Mouse (Mus musculus): Measurements from ENCODE around the gene Tmtc4. TPM values are rescaled to one million over a fixed set of nuclear protein-coding genes. Genes with fewer than 3 reads are reported as not detected.
A peak's percentile ranks its signal among the peaks of the same experiment; 100 is the strongest.

Gene Tmtc4
- total RNA-seq, 1 experiment from 2014 or later = 23.0 TPM

DNA sequence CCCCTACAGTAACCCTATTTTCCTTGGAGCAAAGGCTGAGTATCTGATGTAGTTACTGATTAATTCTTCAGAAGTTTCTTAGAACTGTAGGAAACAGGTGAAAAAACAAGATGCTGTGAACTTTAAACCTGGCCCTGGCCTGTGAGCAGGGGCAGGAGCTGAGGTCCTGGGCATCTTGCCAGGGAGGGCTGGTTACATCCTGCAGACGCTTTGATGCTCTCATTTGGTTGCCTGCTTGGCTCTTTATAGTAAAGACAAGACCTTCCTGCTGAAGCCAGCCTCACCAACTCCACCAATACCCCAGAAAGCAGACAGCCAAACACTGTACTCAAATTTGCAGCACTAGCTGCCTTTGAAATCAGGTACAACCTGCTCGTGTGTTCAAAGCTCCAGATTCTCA is 81.7 kb downstream of the Tmtc4 start:
- DNase-seq = peak; percentile 62

DNA sequence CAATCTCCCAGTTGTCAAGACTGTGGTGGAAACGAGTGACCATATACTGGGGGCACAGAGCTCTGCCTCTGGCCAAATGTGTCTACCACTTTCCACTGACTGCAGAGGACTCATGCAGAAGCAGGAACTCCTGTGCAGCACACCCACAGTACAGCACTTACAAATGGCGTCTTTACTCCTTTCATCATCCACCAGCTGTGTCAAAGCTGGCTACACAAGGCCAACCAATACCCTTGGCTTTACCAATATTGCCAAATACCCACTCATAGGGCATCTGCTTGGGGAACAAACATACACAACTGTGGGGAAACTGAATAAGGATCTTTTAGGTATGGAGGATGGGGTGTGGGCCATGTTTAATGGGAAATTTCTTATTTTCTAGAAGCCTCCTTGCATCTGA is 82.1 kb downstream of the Tmtc4 start:
- DNase-seq = no peak

DNA sequence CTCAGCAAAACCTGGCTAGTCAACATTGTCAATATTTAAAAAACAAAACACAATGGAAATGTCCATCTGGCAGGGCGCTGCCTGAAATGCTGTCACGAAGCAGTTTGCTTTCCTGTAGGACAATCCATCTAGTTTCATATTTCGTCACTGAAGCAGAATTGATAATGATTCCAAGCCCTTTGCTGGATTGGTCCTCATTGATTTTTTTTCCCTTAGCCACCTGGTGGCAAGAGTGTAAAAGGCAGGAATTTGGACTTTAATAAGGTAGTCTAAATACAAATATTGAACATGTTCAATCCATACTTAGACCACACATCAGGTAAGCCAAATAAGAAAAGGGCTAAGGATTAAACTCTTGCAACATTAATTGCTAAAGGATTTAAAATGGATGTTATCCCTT is 82.7 kb downstream of the Tmtc4 start:
- DNase-seq = no peak

DNA sequence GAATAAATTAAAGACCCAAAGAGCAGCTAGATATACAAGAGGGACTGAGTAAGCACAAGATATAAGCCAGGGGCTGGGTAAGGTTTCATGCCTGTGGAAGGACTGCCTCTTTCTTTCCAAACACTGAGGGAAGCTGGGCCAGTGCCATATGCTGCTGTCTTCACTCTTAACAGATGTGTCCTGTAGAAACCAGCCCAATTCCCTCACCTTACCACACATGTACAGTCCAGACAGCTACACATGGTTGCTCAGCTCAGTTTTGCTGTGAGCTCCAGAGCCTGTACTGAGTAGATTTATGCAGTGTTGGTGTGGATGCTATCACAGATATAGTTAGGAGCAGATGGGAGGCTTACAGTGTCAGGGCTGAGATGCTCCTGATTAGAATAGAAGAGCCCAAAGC is 83.2 kb downstream of the Tmtc4 start:
- DNase-seq = no peak

DNA sequence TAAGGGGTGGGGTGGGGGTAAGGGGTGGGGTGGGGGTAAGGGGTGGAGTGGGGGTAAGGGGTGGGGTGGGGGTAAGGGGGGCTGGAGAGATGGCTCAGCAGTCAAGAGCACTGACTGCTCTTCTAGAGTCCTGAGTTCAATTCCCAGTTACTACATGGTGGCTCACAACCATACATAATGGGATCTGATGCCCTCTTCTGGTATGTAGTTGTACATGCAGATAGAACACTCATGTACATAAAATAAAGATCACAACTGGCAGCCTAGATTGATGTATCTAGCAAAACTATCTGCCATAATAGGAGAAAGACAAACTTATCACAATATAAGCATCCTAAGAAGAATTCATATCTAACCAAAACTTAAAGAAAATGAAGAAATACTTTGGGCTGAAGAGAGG is 85.3 kb downstream of the Tmtc4 start:
- DNase-seq = no peak

DNA sequence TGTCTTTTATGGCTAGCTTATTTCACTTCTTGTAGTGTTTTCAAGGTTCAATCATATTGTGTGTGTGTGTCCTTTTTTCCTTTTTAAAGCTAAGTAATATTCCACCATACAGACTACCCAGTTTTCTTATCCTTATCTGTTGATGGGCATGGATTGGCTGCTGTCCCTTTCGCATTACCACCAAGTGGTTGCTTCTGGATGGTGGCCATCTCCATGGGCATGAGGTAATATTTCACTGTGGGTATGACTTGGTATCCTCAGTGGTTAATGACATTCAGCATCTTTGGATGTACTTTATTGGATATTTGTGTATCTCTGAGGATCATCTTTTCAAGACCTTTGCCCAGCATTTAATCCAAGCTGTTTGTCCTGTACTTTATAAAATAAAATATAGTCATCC is 87.7 kb downstream of the Tmtc4 start:
- no peak for DNase-seq

DNA sequence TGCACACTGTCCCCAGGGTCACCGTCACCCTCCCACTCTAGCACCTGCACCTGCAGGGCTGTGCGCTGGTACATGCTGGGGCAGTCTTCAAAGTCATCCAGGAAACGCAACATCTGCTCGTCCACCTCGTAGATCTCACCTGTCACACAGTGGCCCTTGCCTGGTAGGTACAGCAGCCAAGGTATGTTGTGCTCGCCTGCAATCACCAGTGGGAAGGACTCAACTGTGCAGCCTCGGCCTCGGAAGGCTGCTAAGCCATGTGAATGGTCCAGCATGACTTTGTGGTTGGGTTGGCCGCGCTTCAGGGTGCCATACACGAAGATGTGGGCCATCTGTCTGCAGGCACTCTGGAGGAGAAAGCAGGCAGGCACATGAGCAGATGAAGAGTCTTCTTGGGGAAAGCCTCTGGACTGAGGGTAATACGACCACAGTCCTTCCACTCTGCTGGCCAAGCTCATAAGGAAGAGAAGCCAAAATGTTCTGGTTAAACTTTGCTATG is 92.3 kb downstream of the Tmtc4 start:
- DNase-seq = no peak

DNA sequence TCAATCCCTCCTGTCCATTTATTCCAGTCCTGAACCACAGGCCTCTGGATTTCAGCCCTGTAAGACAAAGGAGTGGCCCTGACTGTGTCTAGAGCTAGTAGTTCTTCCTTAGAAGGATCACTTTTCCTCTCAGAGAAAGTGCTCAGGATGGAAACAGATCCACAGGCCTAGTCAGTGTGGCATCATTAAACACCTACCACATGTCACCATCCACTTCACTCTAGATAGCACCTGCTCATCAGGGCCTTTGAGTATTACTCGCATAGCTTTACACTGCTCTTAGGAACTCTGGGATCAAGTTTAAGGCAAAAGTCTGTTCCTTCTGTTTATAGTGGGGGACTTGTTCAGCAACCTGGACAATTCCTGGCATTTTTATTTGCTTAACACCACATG is 95.4 kb downstream of the Tmtc4 start:
- no peak for DNase-seq

DNA sequence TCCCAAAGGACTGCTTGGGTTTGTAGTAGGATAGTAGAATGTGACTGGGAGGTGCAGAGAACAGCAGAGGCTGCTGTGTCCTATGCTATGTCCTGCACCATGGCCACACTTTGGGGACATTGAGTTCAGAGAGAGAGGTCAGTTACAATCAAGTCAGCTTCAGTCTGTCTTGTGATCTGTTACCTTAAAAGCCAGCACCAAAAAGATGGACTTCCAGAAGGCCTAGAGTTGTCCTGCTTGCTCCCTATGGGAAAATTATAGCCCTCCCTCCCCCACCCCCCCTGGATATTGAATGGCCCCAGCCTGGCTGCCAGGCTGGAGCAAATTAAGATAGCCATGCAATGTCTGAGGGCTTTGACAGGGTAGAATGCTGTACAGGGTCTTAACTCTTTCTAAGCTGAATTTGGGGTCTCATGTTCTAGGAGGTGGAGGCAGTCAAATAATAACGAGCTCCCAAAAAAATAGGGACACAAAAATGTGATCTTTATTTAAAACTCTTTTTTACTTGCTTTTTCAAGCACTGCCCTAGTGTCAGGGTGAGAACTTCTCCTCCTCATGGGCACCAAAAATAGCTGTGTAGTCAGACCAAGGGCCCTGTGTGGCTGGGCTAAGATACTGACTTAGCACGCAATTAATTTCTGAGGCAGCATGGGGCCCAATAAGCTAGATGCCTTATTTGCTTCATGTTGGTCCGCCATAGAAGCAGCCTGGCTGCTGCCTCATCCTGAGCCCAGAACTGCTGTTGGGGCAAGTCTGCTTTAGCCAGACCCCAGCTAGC is 95.9 kb downstream of the Tmtc4 start:
- no peak for DNase-seq

DNA sequence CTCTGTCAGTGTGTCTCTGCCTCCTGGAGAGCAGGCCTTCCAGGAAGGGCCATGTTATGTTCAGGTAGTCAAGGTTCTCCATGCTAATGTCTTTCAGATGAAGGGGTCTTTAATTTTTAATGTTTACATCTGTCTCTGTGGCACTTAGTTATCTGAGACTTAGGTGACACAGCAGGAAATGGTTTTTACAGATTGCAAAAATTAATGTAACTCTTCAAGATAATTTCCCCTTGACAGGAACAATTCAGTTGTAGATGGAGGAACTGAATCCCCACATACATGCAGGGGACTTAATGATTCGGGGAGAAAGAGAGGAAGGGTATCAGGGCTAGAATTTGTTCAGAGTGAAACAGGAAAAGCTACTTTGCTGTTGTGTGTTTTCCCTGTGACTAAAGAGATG is 96.6 kb downstream of the Tmtc4 start:
- DNase-seq = no peak

DNA sequence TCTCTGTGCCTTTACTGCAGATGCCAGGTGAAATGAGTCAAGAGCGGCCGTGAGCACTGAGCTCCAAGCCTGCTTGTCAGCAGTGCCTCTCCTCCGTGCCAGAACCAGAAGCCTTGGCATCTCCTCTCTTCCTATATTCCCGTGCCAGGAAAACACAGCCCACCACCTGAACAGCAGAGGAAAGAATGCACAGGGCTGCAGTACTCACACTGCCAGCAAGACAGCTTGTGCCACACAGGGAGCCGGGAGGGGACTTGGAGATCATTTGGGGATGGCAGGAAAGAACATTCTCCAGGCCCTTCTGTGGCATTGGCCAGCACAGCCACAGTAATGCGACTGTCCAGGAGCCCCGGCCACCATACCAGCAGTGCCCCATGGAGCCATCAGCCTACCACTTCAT is 97.9 kb downstream of the Tmtc4 start:
- DNase-seq = no peak

DNA sequence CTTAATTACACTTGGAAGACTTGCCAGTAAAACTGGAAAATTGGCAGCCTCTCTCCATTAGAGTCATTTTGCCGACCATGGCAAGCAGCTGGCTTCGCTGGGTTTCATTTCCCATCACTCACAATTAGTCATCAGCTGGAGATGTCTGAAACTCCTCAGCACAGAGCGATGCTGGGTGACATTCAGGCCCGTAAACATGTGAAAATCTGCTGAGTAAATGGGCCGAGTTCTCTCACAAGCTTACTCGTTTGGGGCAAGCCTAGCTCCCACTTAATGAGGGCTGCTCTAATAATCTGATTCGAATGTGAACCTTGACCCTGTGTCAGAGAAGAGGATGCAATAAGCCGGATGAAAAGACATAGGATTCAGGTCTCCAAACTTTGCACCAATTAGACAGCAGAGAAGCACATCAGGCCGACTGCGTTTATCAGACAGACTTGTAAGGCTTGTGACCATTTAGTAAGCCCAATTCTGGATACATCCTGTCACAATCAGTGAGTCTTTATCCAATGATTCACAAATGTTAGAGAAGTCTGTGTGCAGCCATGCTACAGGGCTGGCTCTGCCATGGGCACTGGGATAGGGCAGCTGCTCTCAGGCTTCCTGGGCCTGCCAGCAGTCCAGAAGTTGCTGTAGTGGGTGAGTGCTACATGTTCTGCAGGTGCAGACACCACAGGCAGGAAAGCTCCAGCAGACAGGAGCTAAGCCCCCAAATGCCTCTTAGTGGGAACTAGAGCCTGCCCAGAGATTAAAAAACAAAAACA is 99.8 kb downstream of the Tmtc4 start:
- no peak for DNase-seq

DNA sequence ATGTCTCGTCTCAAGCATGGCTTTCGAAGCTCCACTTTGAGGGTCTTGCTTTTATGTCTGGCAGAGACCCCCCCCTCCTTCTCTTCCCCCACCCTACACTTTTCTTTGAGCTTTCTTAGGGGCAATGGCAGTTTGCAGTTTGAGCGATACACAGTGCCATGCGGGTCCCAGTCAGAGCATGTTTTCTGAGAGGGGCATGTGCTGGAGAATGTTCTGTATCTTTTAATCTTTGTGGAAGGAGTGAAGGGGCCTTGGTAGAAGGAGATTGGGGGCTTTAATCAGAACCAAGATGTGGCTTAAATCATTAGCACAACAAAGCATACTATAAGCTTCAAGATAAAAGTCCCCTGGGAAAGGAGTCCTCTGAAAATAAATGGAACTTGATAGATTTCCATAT is 100.4 kb downstream of the Tmtc4 start:
- no peak for DNase-seq

DNA sequence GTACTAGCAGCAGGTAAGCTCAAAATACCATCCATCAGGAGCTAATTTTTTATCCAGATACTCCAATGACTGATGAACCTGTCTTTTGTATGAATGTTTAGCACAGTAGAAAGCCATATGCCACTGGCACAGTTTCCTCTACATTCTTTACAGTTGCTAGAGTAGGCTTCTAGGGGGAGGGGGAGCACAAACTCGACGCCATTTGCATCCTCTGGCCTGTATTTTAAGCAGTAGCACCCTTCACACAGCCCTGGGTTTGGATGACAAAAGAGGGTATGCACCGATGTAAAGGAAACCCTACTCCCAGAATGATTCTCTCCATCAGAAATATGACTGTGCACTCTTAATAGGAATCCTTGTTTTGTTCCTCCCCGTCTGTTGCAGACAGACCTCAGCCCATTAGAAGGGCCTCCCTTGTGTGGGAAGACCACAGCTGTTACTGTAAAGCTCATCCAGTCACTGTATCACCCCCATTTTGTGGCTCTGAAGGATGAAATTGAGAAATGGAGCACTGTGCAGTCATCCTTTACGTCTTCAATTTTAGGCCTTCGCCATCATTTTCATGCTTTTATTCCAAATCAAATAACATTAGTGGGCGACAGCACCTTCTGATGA is 100.9 kb downstream of the Tmtc4 start:
- DNase-seq = no peak

DNA sequence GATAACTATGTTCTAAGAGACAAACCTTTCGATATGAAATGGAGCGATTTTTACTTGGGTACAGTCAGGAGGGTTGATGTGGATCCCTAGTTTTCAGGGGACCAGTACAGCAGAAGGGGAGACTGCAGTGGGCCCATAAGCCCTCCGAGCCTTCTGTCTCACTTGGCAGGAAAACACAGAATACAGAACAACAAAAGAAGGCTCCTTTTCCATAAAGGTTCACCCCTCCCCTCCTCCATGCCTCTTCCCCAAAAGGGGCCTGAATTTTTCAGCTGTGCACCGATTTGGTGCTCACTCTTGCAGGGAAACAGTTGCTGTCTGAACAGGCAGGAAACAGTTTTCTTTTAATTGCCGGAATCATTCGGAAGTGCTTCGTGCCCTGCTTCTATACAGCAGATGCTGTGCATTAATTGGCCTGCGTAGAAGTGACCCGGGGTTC is 101.6 kb downstream of the Tmtc4 start:
- no peak for DNase-seq

DNA sequence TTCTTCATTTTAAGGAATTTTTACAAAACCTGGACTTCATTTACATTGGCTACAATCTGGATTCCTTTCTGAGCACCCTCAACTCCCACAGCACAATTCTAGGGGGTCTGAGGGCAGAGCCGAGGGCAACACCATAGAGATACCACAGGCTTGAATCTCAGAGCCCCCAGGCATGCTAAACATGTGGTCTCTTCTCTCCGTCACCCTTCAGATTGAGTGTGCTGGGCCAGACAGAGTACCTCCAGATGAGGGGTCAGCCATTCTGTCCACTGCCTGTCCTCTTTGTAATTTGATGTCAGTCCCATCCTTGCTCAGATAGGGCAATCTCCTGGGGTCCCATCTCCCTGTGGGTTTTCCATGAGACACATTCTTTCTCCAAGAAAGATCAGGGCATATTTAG is 102.1 kb downstream of the Tmtc4 start:
- no peak for DNase-seq

DNA sequence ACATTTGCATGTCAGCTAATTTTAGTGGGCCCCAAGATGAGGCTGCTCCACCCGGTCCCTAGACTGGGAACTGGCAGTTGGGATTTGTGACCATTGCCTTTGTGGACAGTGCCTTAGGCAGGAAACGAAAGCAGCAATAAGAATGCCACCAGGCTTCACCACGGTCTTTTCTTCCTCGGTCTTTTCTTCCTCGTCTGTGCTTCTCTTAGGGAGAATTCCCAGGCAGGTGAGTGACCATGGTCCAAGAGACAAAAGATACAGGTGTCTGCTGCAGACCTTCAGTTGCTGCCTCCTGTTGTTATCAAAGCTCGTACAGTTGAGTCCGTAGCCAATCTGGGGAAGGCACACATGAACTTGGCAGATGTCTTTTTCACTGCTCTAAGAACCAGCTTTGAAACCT is 103.5 kb downstream of the Tmtc4 start:
- DNase-seq = no peak

DNA sequence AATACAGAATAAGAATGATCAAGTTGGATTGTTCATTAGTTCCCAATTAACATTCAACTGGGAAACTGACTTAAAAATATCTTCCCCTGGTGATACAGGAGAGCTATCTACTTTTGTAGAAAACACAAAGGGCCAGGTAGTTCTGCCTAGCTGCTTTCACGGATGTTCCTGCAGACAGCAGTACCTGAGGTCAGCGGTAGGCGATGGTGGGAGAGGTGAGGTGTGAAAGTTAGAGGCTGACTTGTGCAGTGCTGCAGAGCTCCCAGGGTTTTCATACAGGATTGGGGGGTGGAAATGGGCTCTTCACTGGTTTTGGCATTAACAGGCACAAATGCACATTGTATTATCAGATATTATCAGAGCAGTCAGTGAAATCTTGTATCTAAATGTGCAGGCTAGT is 106.0 kb downstream of the Tmtc4 start:
- DNase-seq = no peak

DNA sequence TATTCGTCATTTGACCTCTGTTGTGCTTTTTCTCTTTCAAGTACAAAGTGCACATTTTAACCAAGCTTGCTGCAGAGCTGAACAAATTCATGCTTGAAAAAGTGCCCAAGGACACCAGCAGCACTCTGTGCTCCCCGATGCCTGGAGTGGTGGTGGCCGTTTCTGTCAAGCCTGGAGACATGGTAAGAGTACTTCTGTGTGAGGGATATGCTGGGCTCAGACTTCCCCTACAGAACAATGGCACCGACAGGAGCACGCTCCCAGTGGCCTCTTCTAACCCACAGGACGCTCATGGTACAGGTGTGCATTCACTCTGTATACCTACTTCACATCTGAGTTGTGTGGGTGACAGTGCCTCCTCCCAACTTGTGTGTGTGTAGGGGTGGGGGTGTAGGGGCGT is 107.1 kb downstream of the Tmtc4 start:
- DNase-seq = peak; percentile 29

DNA sequence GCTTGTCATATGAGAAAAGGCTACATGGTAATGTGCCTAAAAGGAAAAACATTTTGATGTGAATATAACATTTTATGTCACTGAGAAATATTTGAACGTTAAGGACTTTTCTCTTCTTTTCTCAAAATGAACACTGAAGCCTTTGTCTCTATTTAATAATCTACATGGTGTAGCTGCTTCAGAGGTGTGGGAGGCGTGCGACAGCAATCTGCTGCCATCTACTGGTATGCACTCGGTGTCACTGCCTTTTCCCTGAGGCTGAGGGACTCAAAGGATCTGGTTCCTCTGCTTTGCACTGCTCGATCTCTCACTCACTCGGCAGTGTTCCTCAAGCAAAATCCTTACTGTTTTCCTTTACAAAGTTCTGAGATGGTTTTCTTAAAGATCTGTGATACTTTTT is 107.7 kb downstream of the Tmtc4 start:
- DNase-seq = peak; percentile 83

DNA sequence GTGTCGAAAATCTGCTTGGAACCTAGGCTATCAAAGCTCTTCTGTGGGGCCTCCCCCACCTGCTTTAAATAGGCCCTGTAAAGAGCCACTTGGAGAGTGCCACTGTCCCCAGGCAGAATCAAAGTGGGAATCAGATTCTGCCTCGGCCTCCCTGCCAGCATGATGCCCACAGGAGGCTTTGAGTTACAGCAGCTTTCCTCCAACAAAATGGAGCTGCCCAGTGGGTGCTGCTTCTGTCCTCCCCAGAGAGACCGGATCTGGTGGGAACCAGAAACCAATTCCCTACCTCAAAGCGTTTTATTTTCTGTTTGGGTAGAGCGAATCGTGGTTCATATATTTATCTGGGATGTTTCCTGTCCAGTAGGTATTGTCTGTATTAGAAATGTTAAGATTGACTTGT is 108.2 kb downstream of the Tmtc4 start:
- no peak for DNase-seq

DNA sequence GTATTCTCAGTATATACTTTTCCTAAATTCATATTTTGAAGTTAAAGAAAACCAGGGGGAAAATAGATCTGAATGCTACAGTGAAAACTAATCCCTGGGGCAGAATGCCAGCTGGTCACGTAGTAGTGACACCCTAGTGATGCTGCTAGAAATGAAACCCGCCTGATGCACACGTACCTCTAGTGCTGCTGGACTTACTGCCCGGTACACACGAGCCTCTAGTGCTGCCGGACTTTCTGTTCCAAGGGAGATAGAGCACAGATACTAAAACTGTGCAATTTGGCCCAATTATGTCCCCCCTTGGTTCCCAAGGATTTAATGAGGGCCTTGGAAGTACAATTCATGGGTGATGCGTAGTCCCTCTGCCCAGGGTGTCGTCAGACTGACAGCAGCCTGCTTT is 108.8 kb downstream of the Tmtc4 start:
- no peak for DNase-seq

DNA sequence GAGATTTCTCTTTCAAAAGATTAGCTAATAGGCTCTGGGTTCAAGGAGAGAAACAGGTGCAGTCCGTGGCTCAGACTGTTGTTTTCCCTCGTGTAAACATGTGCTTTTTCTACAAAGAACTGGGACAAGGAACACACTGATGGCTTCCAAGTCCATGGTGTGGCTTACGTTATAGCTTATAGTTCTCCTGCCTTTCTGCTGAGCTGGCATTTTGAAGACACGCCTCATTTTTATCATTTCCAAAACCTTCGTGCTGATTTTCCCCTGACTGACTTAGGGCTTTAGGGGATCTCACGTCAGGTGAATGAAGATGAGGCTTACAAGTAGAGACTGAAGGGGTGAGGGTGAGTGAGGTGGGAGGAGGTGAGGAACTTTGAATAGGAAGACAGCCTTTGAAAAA is 111.2 kb downstream of the Tmtc4 start:
- DNase-seq = no peak
